Mouse (Mus musculus) heart, embryonic 10.5 days (tissue): ENCODE measurements around the gene 4930505A04Rik. TPM values are rescaled to one million over a fixed set of nuclear protein-coding genes. Genes with fewer than 3 reads are reported as not detected.

Experiments
- DNase-seq: peaks from one replicate; pipeline ENCODE4 v3.0.0-alpha.2; 2017; ENCODE audit warnings: low spot score
- H3K27ac ChIP-seq: fragments of 300-500 bp; sonication (generic); 2 replicates; pipeline ENCODE4 v1.5.1; 2016; ENCODE audit warnings: mild to moderate bottlenecking
- H3K27me3 ChIP-seq: fragments of 300-500 bp; sonication (generic); 2 replicates; pipeline ENCODE4 v1.6.1; 2016; ENCODE audit warnings: mild to moderate bottlenecking; ENCODE audit not compliant: poor library complexity, insufficient read depth, severe bottlenecking
- H3K36me3 ChIP-seq: fragments of 300-500 bp; sonication (generic); 2 replicates; pipeline ENCODE4 v1.6.1; 2016; ENCODE audit warnings: mild to moderate bottlenecking, moderate library complexity
- H3K4me1 ChIP-seq: fragments of 300-500 bp; sonication (generic); 2 replicates; pipeline ENCODE4 v1.6.1; 2016; ENCODE audit warnings: mild to moderate bottlenecking
- H3K4me3 ChIP-seq: fragments of 300-500 bp; sonication (generic); 2 replicates; pipeline ENCODE4 v1.5.1; 2016; ENCODE audit warnings: mild to moderate bottlenecking, moderate library complexity
- H3K9me3 ChIP-seq: fragments of 300-500 bp; sonication (generic); 2 replicates; pipeline ENCODE4 v1.6.1; 2016; ENCODE audit warnings: mild to moderate bottlenecking, moderate library complexity
- WGBS: fragments of 180-500 bp; shearing (Covaris S2); methylation state at CpG from one replicate; pipeline ENCODE4 v1.1.7; 2016; 5-methylcytosine and 5-hydroxymethylcytosine counted together
- polyA plus RNA-seq: library from polyadenylated mRNA; unstranded; fragments of >200 nt; fragmentation: Nextera tagmentation; extraction: Ambion mirVana; gene quantifications from 2 replicates; pipeline ENCODE4 v1.2.1, GENCODE M21; 2016

The 4930505A04Rik gene
- polyA plus RNA-seq, result 0.15 TPM in 1 of 2 replicates, not detected in the other

GRCm38 (mm10) chr11:30471751-30472593, at the start of gene 4930505A04Rik:
TSS of gene 4930505A04Rik (minus strand) at chr11:30471827.
- Histone ChIP-seq H3K27ac (peak within 1 kb of the TSS; percentile 92), H3K27me3 (no peaks in the 10 kb centered on the region), H3K4me3 (peak within 1 kb of the TSS; percentile 63), H3K4me1 (peaks cover 16% of the 10 kb centered on the region), H3K9me3 (no peaks in the 10 kb centered on the region), H3K36me3 (no peaks in the 10 kb centered on the region)
- 9% methylated on average over 17 of the region's 17 CpGs for WGBS
- DNase-seq, result peak; percentile 97

- no peak overlapping the region for H3K27ac ChIP-seq
- no peak overlapping the region for H3K4me3 ChIP-seq
- 85% methylated on average over 2 of the region's 2 CpGs for WGBS
- no peaks in the 10 kb centered on the region for H3K27me3 ChIP-seq
- no peak for DNase-seq
- no peaks in the 10 kb centered on the region for H3K9me3 ChIP-seq
- no peaks in the 10 kb centered on the region for H3K4me1 ChIP-seq
- H3K36me3 ChIP-seq, result no peaks in the 10 kb centered on the region
Measured at GRCm38 (mm10) chr11:30517133-30517532, 45.5 kb upstream of the 4930505A04Rik start.

- Histone ChIP-seq H3K4me3 (no peak overlapping the region), H3K4me1 (no peaks in the 10 kb centered on the region), H3K9me3 (no peaks in the 10 kb centered on the region), H3K27me3 (no peaks in the 10 kb centered on the region), H3K36me3 (no peaks in the 10 kb centered on the region), H3K27ac (no peak overlapping the region)
- WGBS, result 82% methylated on average over 4 of the region's 4 CpGs
- no peak for DNase-seq
Measured at GRCm38 (mm10) chr11:30508178-30508577, 36.6 kb upstream of the 4930505A04Rik start.

GRCm38 (mm10) chr11:30498738-30499355, 27.2 kb upstream of the 4930505A04Rik start:
- WGBS, result 18% methylated on average over 3 of the region's 3 CpGs
- H3K27ac ChIP-seq, result peak overlapping the region; percentile 42; the same call in 1 of the 2 replicates
- no peak for DNase-seq
- 0 out of 2 replicates have a peak, but pooled peaks cover 5% of the 10 kb centered on the region for H3K4me1 ChIP-seq
- H3K9me3 ChIP-seq, result no peaks in the 10 kb centered on the region
- H3K27me3 ChIP-seq, result no peaks in the 10 kb centered on the region
- peaks cover 5% of the 10 kb centered on the region; the same call in 1 of the 2 replicates for H3K36me3 ChIP-seq
- H3K4me3 ChIP-seq, result no peak overlapping the region

GRCm38 (mm10) chr11:30497151-30497550, 25.5 kb upstream of the 4930505A04Rik start:
- WGBS, result 59% methylated on average over 2 of the region's 2 CpGs
- DNase-seq, result no peak

GRCm38 (mm10) chr11:30491515-30492260, 20.1 kb upstream of the 4930505A04Rik start:
- Histone ChIP-seq H3K4me3 (no peak overlapping the region), H3K36me3 (no peaks in the 10 kb centered on the region), H3K9me3 (no peaks in the 10 kb centered on the region), H3K27me3 (no peaks in the 10 kb centered on the region), H3K27ac (no peak overlapping the region), H3K4me1 (no peaks in the 10 kb centered on the region)
- DNase-seq, result no peak

More at GRCm38 (mm10) chr11:30497151-30497550, 25.5 kb upstream of the 4930505A04Rik start:
- Histone ChIP-seq H3K27me3 (no peaks in the 10 kb centered on the region), H3K36me3 (peaks cover 5% of the 10 kb centered on the region; the same call in 1 of the 2 replicates), H3K4me3 (no peak overlapping the region), H3K9me3 (no peaks in the 10 kb centered on the region), H3K27ac (no peak overlapping the region), H3K4me1 (0 out of 2 replicates have a peak, but pooled peaks cover 5% of the 10 kb centered on the region)

GRCm38 (mm10) chr11:30488183-30488582, 16.6 kb upstream of the 4930505A04Rik start:
- Histone ChIP-seq H3K9me3 (no peaks in the 10 kb centered on the region), H3K27ac (no peak overlapping the region), H3K36me3 (no peaks in the 10 kb centered on the region), H3K27me3 (no peaks in the 10 kb centered on the region), H3K4me1 (no peaks in the 10 kb centered on the region), H3K4me3 (no peak overlapping the region)
- WGBS, result 80% methylated on average over 10 of the region's 10 CpGs
- no peak for DNase-seq

- H3K4me3 ChIP-seq, result no peak overlapping the region
- no peaks in the 10 kb centered on the region for H3K9me3 ChIP-seq
- H3K4me1 ChIP-seq, result no peaks in the 10 kb centered on the region
- H3K27ac ChIP-seq, result no peak overlapping the region
- H3K27me3 ChIP-seq, result no peaks in the 10 kb centered on the region
- WGBS, result 88% methylated on average over 4 of the region's 4 CpGs
- no peak for DNase-seq
- no peaks in the 10 kb centered on the region for H3K36me3 ChIP-seq
Measured at GRCm38 (mm10) chr11:30483286-30483685, 11.7 kb upstream of the 4930505A04Rik start.

GRCm38 (mm10) chr11:30471187-30471586, 440 bp downstream of the 4930505A04Rik start:
- 63% methylated on average over 8 of the region's 8 CpGs for WGBS
- no peaks in the 10 kb centered on the region for H3K36me3 ChIP-seq
- no peak overlapping the region for H3K4me3 ChIP-seq
- peaks cover 16% of the 10 kb centered on the region for H3K4me1 ChIP-seq
- no peaks in the 10 kb centered on the region for H3K9me3 ChIP-seq
- peak overlapping the region; percentile 92 for H3K27ac ChIP-seq
- no peak for DNase-seq
- H3K27me3 ChIP-seq, result no peaks in the 10 kb centered on the region

GRCm38 (mm10) chr11:30454331-30454730, 17.3 kb downstream of the 4930505A04Rik start:
- DNase-seq, result no peak
- no peak overlapping the region for H3K27ac ChIP-seq
- H3K4me1 ChIP-seq, result no peaks in the 10 kb centered on the region
- H3K4me3 ChIP-seq, result no peak overlapping the region
- no peaks in the 10 kb centered on the region for H3K9me3 ChIP-seq
- H3K36me3 ChIP-seq, result no peaks in the 10 kb centered on the region
- WGBS, result 62% methylated on average over 4 of the region's 4 CpGs
- no peaks in the 10 kb centered on the region for H3K27me3 ChIP-seq

GRCm38 (mm10) chr11:30448126-30448525, 23.5 kb downstream of the 4930505A04Rik start:
- Histone ChIP-seq H3K27me3 (no peaks in the 10 kb centered on the region), H3K4me1 (no peaks in the 10 kb centered on the region), H3K36me3 (no peaks in the 10 kb centered on the region), H3K27ac (no peak overlapping the region), H3K9me3 (no peaks in the 10 kb centered on the region), H3K4me3 (no peak overlapping the region)
- DNase-seq, result no peak
- WGBS, result 85% methylated on average over 2 of the region's 2 CpGs

GRCm38 (mm10) chr11:30447561-30447960, 24.1 kb downstream of the 4930505A04Rik start:
- no peak overlapping the region for H3K27ac ChIP-seq
- no peaks in the 10 kb centered on the region for H3K27me3 ChIP-seq
- 91% methylated on average over 1 of the region's 1 CpGs for WGBS
- DNase-seq, result no peak
- H3K9me3 ChIP-seq, result no peaks in the 10 kb centered on the region
- H3K36me3 ChIP-seq, result no peaks in the 10 kb centered on the region
- H3K4me1 ChIP-seq, result no peaks in the 10 kb centered on the region
- no peak overlapping the region for H3K4me3 ChIP-seq
